Mouse (Mus musculus) lung, postnatal 14 days (tissue): ENCODE data around the gene Ephb1.

Experiments used
- DNase-seq: peaks from one replicate; pipeline ENCODE4 v3.0.0; 2021

Gene Ephb1

DNA sequence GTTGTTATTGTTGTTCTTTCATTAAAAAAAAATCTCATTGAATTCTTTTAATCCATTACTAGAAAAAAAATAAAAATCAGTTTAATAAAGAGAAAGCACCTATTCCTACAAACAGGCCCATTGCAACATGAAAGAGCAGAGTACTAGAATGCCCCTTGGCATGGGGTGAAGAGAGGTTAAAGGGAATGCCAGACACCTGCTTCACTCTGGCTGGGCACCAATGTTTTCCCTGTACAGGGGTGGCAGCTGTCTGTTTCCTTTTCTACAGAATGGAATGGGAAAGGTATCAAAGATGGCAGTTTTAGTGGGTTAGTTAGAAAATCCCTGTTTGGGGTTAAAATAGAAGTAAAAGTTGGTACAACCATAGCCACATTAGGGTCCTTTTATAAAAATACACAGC, 224.0 kb downstream of the Ephb1 start:
- DNase-seq, result no peak

DNA sequence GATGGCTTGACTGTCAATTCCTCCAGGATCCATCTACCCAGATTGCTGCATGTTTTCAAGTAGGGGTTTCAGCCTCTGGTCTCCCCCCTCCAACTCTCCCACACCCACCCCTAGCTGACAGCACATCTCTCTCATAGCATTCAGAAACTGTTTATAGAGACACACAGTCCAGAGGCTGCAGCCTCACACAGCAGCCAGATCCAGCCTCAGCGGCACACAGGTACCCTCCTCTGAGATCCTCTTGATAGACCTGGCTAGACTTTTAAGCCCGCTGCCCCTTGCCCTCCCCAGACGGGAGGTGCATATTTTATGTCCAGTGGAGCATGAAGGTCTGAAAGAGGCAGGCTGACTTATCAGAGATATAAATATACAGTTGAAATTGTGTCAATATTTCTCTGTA, 228.0 kb downstream of the Ephb1 start:
- DNase-seq, result no peak

DNA sequence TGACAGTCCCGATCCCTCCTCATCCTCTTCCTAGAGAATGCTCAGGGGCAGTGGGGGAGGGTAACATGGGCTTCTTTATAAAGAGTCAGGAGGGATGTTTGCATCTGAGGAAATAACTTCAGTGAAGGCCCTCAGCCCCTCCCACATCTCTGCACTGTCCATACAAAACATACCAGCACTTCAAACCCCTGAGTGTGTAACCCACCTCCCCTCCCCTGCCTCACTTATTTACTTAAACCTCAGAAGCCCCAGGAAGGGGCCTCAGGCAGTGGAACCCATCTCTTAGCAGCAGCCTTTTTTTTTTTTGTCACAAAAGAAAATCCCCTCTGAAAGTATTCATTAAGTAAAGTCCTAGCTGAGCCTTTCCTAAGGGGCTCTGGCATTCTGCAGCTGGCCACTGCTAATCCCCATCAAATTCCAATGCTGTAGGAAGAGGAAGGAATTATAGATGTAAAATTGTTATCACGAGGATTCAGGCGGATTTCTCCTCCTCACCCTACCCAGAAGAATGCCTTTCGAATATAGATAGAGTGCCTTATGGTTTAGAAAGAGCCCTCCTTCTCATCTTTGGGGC, 231.5 kb downstream of the Ephb1 start:
- no peak for DNase-seq

DNA sequence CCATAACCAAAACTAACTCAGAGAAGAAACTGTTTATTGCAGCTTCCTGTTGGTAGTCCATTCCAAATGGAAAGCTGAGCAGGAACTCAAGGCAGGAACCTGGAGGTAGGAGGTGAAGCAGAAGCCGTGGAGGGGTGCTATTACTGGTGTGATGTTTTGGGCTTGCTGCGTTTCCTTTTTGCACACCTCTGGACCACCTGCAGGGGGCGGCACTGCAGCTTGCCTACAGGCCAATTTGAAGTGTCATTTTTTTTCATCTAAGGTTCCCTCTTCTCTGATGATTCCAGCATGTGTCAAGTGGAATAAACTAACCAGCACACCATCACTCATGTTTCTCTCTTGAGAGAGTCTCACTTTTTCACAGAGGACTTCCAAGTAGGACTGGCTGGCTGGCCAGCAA, 235.1 kb downstream of the Ephb1 start:
- DNase-seq, result no peak

DNA sequence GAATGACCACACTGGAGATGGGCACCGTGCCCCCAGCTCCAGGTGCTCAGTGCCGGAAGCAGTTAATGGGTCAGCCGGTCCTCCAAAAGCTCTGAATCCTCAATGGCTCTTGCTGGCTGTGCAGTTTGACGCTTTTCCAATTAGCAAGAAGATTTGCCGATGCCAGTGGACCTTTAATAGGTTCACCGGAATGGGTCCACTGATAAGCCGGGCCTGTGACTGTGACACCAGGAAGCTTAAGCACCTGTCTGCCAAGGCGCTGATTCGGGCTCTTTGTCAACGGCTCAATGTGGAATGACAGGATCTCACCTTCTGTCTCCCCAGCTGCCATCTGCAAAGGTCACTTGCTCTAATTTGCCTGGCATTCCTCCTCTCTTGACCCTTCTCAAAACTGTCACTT, 239.2 kb downstream of the Ephb1 start:
- DNase-seq, result no peak

DNA sequence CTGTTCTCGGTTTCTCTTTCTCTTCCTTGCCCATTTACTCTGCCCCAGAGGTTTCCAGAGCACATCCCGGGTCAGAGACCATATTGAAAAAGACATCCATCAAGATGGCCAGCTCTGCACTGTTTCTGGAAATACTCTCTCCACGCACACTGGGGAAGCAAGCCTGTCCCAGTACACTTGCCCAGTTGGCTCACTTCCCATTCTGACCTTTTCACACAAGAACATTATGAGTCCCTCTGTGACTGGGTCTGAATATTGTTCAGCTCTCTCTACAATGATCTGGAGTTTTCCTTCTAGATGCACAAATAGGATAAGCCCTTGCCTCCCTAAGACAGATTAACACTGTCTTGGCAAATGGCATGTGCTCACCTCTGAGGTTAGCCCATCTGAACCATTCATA, 243.0 kb downstream of the Ephb1 start:
- DNase-seq, result no peak

DNA sequence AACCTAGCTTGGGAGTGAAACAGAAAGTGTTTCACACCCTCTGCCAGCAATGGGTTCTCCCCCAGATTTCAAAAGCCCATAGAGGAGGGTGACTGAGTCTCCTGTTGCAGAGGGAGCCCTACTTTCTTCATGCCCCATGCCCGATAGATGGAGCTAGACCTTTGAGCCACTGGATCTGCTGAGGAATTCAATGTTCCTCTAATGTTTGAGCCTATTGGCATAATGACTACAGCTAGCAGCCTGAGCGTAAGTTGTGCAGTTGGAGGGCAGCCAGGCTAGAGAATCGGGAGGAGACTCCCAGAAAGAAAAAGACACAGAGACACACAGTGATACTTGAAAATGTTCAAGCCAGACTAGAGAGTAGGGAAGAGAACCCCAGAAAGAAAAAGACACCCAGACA, 246.5 kb downstream of the Ephb1 start:
- DNase-seq, result peak; percentile 4

DNA sequence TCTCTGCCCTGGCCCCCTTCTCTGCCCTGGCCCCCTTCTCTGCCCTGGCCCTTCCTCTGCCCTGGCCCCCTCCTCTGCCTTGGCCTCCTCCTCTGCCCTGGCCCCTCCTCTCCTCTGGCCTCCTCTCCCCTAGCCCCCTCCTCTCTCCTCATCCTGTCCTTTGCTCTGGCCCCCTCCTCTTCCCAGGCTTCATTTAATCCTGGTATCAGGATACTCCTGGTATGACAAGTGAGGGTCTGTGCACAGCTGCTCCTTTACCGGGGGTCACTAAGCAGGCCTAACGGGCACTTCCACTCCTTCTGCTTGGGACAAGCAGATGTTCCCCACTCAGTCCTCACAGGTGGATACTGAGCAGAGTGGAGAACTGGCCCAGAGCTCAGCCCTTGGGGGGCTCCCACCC, 247.3 kb downstream of the Ephb1 start:
- DNase-seq, result no peak

DNA sequence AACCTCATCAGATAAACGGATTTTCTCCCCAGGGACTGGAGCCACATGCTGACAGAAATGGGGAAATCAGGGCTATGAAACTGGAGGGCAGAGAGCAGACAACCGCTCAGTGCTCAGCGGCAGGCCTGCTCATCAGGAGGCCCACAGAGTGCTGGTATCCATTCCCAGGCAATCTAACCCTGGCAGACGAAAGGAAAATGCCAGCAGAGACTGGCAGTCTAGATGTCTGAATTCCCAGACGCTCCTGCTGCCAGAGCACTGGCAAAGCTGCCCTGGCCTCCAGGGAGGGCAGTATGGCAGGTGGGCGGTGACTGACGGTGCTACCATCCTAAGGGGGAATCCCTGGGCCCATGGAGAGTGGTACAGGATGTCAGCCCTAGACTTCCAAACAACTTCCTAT, 257.7 kb downstream of the Ephb1 start:
- DNase-seq, result no peak

DNA sequence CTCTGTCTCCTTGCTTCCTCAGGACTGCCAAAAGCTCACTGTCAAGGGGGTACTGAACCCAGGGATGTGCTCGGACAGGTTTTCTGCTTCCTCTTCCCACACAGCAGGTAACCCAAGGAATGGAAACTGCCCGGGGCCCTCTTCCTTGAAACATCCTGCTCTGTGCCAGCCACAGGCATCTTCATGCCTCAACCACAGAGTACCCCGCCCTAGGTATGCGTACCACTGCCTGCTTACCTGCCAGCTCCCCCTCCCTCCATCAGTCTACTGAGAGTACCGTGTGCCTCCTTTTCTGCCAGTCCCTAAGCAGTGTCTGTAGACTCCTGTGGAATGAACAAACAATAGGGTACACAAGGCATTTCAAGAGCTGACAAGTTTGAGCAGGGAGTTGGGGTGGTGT, 265.9 kb downstream of the Ephb1 start:
- no peak for DNase-seq

DNA sequence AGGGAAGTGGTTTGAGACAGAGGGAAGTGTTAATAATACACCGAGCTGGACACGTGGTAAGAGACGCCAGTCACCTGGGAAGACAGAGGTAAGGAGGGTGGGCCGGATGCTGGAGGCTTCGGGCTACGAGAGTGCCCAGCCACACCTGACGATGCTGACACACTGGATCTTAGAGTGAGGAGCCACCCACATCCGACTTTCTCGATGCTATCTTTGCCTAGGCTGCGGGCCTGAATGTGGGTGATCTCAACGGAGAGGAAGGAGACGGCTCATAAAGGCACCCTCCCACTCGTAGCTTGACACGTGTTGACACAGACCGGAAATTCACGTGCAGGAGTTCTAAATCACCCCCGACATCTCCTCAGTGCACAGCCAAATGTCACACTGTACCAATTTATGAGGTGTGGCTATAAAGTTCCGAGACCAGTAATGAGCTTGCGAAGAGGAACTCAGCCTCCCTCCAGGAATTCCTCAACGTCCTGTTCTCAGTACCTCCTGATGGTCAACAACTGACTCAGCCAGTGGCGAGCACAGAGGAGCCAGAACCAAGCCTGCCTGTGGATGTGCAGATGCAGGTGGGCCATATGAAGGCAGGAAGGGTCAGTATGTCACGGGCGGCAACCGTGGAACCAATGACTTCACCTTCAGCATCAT, 268.3 kb downstream of the Ephb1 start:
- no peak for DNase-seq

DNA sequence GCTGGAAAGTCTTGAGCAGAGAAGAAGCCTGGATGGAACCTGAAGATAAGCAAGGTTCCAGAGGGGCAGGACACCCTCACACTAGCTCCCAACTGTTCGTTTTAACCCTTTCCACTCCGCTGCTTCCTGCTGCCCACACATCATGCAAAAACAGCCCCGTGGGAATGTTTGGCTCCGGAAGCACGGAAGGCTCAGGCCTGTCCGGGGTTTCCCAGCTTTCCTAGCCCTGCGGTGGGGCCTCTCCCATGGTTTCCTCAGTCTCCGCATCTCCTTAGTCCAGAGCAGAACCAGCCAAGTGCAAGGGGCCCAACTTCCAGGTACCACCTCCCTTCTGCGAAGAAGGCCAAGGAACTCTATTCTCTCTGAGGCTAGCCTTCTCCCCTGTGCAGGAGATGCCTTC, 269.0 kb downstream of the Ephb1 start:
- no peak for DNase-seq

DNA sequence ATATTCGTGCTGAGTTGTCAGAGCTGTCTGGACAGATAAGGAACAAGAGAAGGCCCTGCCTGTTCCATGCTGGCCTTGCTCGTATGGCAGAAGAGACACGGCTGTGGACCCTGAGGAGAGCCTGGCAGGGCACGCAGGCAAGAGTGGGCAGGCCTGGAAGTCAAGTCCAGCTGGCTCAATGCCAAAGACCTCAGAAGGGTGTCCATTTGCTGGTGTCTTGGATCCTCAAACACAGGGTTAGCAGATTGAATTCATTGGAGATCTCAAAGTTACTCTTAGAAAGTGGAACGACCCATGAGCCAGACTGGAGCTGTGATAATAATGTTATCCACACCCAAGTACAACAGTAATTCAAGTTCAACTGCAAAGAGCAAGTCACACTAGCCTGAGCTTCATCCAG, 273.6 kb downstream of the Ephb1 start:
- no peak for DNase-seq

DNA sequence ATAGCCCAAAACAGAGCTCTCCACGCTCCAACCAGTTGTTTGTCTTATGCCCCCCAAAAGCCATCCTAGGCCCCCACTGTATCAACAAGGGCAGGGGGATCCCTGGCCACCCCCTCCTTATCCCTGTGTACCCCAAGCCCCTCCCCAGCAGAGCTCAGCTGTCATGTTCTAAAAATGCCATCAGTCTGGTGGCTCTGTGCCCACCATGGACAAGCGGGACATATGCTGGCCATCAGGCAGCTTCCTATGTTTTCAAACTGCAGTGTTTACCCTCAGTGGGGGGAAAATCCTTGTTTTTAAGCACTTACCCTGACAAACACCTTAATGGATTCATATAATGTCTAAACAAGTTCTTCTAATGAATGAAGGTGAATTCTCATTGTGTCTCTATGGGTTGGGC, 275.3 kb downstream of the Ephb1 start:
- no peak for DNase-seq

DNA sequence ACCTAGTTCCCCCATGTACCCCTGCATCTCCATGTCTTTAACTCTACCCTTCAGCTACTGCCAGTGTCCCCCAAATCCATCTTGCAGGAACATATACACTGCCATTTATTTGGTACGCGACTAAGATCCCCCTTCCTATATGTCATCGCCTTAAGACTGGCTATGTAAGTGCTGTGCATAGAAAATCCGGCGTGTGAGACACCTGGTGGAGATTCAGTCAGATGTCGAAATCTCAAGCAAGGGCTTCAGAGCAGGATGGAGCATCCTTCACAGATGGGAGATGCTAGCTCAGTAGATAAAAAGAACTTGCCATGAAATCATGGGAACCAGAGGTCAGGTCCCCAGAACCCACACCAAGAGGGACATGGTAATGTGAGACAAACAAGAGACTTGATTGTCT, 276.3 kb downstream of the Ephb1 start:
- DNase-seq, result no peak

DNA sequence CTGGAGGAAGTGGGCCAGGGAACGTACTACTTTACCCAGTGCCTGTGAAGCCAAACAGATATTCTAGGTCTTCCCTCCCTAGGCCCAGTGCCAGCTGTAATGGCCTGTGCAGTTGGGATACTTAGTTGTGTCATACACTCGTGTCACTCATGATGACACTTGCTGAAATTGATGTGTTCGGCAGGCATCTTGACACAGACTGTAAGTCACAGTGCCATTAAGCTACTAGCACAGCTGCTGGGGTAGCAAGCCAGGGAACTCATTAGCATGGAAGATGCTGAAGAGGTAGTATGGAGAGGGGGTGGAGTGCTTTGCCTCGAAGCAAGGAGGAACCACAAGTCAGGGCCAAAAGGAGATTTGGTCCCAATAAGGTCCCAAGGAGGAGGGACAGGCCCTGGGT, 279.0 kb downstream of the Ephb1 start:
- DNase-seq, result no peak

DNA sequence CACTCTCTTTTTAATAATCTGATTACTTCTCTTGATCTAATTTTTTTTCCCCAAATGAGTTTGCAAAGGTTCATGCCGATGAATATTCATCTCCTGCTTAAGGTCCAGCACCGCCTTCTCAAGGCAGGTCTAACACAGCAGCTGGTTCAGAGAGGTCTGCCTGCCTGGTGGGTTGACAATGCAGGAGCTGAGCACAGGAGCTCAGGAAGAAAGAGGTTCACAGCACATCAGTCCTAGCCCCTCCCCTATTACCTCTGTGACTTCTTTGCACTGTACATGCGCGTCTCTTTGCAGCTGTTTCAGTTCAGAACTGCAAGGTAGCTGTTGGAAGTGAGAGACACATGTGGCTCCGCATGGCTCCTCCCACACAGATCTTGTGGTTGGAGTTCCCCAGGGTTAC, 281.1 kb downstream of the Ephb1 start:
- DNase-seq, result no peak

DNA sequence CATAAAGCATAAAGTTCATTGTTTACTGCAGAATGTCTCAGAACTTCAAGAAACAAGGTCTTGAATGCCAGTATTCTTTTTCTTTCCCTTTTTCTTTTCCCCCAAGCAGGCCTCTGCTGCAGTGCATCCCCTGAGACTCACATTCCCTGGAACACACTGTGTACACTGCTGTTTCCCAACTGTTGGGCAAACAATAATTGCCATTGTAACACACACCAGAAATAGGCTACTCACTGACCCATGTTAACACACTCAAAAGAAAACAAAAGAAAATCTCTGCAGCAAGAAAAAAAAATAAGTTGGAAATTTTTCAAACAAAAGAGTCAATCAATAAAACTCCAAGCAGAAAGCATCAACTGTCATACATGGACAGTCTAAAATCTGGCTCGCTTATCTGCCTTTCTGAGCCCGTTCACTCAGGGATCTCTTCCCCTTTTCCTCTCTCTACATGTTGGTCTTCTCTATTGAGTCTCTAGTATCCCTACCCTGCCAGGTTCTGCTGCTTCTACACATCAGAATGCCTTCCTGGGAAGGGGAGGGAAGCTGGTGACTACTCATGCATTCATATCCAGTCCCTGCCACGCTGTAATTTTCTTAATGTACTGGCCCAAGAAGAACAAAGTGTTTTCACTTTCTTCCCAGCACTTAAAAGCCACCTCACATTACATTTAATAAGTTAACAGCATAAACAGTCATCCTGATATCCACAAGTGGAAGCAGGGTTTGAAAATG, 285.2 kb downstream of the Ephb1 start:
- no peak for DNase-seq

DNA sequence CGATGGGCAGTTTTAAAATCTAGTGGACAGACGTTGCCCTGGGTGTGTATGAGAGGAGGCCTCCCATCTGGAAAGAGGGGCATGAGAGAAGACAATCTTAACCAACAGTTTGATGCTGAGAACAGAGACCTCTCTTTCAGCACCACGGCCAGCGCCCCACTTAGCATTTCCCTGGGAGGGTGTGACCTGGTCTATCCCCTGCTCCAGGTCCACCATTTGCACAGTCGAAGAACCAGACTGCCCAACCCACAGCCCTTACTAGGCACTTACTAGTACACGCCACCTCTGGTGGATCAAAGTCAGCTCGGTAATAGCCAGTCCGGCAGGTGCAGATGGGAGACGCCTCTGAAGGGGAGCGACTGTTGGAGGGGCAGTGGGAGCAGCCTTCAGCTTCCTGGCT, 287.9 kb downstream of the Ephb1 start:
- peak; percentile 23 for DNase-seq

DNA sequence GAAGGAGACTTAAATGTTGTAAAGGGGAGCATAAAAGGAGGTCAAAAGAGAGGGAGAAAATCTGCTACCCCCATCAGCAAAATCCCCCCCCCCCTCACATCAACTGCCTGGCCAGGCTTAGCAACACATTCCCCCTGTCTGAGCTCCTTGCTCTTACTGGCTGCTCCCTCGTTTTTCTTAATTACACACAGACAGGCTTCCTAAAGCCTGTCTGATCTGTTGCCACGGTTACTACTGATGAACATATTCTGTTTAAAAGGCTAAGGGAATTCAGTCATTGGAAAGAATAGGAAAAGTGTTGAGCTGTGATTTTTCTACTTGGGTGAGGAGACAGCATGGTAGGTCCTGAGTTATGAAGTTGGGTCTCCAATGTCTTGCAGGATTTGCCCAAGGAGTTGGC, 308.6 kb downstream of the Ephb1 start:
- no peak for DNase-seq

DNA sequence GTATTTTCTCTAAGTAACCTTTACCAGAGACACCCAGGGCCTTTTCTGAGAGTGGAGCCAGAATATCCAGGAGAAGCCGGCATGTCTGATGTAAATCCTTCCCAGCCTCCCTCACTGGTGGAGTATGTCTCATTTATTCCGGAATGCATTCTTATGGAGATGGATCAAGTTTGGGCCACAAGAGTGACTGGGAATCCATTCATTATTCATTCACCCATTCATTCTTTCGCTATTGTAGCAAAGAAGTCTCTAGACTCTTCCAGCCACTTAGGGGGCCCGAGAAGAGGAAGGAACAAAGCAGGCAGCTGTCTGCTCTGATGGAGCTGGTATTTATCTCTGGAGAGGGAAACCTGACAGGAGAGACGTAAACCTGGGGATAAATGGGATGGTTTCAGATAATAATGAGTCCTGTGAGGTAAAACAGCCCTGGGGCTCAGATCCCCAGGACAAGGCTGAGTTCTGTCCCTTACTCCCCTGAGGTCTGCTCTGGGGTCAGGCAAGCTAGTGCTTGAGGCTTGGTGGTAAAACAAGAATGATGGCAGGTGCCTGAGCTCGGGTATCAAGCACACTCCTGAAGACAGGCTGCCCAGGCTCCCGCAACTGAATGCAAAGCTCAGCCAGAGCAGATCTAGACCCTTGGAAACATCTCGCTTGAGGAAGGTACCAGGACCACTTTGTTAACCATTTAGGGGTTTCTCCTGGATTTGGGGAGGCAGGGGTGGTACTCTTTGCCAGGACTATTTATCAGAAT, 309.2 kb downstream of the Ephb1 start:
- no peak for DNase-seq

DNA sequence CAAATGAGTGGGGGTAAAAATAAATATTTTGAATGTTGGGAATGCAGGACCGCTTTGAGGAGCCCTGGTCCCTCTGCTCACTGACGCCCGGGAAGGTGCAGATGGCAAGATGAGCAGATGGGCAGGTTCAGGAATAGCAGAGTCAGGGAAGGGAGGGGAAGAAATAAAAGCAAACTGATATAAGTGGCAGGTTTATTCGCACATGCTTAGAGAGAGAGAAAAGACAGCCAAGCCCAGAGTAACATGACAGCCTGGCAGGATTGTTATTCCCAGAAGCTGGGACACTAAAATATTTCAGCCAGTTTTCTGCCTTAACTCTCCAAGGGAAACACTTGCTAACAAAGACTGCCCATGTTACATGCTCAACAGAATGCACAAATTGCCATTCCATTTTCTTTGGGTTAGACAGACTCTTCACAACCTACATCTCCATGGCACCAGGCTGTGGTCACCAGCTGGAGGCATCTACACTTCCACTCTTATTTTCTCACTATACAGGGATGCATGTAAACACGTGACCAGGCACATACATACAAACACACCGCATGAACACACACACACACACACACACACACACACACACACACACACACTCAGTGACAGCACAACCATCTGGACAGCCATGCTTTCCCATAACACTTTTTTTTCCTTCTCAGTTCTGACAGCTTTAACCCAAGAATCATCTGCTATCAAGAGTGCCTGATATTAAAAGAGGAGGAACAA, 315.3 kb downstream of the Ephb1 start:
- no peak for DNase-seq

DNA sequence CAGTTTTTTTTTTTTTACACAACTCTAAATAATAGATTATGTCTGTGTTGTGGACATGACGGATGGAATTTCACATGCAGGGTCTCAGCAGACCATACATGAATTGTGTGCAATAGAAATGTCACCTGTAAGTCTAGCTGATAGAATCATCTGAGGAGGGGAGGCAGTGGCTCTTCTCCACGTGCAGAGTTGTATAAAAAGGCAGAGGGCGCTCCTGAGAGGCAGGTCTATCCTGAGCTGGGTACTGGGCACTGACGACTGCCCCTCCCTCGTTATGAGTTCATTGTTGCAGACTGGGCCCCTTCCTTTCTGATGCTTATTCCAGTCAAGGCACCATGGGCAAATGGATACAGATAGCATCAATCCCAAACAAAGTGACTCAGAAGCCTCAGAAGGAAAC, 318.4 kb downstream of the Ephb1 start:
- no peak for DNase-seq
